Mouse (Mus musculus): ENCODE results near the gene Hikeshi. TPM values are rescaled to one million over a fixed set of nuclear protein-coding genes. Genes with fewer than 3 reads are reported as not detected.

Hikeshi gene
- 105 and 107 TPM in 2 replicates for polyA plus RNA-seq (2012; rRNA removed)

GRCm38 (mm10) chr7:89940571-89941463 lies at the start of gene Hikeshi:
TSS of gene Hikeshi (minus strand) at chr7:89941204.

GRCm38 (mm10) chr7:89980485-89981422 lies 39.8 kb upstream of the Hikeshi start, which contains the start of gene Eed:
TSS of gene Eed (minus strand) at chr7:89980983.

GRCm38 (mm10) chr7:89903442-89904343 lies 37.3 kb downstream of the Hikeshi start, which contains the start of gene Ccdc81:
TSS of gene Ccdc81 (minus strand) at chr7:89903629.

Other genes starting within 250 kb of the Hikeshi start
- 1.1 and 1.5 TPM in 2 replicates for gene Ccdc81, start 37.6 kb downstream of the Hikeshi start, polyA plus RNA-seq (2012; rRNA removed)
- gene Eed, start 39.8 kb upstream of the Hikeshi start, polyA plus RNA-seq (2012; rRNA removed): 42.2 and 49.9 TPM in 2 replicates
- 220 and 231 TPM in 2 replicates for gene Picalm, start 189.0 kb upstream of the Hikeshi start, polyA plus RNA-seq (2012; rRNA removed)